Mouse (Mus musculus): ENCODE data around the gene Zfp786. TPM values are rescaled to one million over a fixed set of nuclear protein-coding genes. Genes with fewer than 3 reads are reported as not detected.
"Not testable (repeated sequence)": the region's sequence is repeated elsewhere in the genome, so short reads cannot be mapped to it uniquely, and the experiment has no call there.

The Zfp786 gene
- polyA plus RNA-seq, 1 experiment from 2014 or later, result 22.8 TPM

DNA sequence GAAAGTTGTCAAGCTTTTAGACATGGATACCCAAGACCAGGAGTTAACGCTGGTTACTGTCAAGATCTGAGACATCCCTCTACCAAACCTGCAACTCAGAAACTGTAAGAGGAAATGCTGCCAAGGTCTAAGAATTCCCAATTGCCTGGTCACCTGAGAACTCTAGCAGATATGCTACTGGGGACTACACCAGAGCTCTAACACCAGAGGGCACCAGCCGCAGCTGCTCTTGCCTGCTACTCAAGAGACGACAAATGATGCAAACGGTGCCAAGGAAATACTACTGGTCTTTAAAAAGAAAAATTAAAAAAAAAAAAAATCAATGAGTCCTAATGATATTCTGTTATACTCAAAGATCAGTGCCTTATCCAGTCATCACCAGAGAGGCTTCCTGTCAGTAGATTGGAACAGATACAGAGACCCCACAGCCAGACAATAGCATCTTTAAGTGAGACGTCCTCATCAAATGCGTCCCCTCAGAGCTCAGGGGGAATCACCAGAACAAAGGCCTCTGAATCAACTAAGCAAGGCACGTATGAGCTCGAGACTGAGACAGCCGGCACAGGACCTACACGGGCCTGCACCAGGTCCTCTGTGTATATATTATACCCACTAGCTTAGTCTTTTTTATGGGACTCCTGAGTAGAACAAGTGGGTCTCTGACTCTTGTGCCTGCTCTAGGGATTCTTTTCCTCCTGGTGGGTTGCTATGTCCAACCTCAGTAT lies 36.4 kb downstream of the Zfp786 start:
- Histone ChIP-seq H3K4me3 (no peak overlapping the region), H3K4me2 (no peak overlapping the region), H3K4me1 (peaks cover 3% of the 10 kb centered on the region; the same call in 1 of the 2 replicates), H3K27ac (peak overlapping the region; percentile 18; the same call in 1 of the 2 replicates), H3K36me3 (replicated peaks) (peaks cover 26% of the 10 kb centered on the region), H3K9me3 (no peaks in the 10 kb centered on the region), H3K27me3 (replicated peaks) (no peaks in the 10 kb centered on the region), H3K9ac (no peak overlapping the region)
- 30% methylated on average over 10 of the region's 10 CpGs for WGBS
- 0 out of 2 replicates have a peak, but pooled peaks have one; percentile 18 for ATAC-seq (replicated peaks)

DNA sequence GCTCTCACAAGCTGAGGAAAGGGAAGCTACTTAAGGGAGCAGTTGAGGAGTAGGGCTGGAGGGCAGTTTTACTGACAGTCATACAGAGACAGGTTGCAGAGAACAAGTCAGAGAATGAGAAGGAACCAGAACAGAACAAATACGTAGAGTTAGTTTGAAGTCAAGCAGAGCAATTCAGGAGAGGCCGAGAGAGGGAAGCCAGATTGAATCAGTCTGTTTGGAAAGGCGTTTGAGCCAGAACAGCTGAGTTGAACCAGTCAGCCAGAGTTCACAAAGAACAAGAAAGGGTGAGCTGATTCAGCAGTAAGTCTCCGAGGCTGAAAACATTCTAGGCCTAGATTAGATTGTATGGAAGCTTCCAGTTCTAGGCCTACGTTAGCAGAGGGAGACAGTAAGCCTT lies 37.4 kb downstream of the Zfp786 start:
- Histone ChIP-seq H3K27me3 (replicated peaks) (no peaks in the 10 kb centered on the region), H3K9ac (no peak overlapping the region), H3K4me1 (peaks cover 8% of the 10 kb centered on the region), H3K36me3 (replicated peaks) (peaks cover 26% of the 10 kb centered on the region), H3K4me3 (no peak overlapping the region), H3K4me2 (no peak overlapping the region), H3K27ac (no peak overlapping the region), H3K9me3 (no peaks in the 10 kb centered on the region)
- WGBS, result 78% methylated on average over 5 of the region's 5 CpGs
- ATAC-seq (replicated peaks), result no peak

DNA sequence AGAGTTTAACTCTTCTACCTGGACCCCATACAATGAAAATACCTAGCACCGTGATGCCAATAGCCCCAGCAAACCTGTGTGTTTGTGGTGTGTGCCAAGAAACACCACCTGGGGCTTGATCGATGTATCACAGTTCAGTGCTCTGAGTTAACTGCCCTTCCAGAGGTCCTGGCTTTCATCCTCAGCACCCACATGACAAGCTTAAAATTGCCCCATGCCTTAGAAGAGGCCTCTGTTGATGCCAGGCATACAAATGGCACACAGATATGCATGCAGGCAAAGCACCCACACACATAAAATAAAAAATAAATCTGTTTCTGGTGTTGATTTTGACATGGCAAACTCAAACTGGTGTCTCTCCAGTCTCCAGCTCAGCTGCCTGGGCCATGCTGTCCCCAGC lies 38.1 kb downstream of the Zfp786 start:
- no peaks in the 10 kb centered on the region for H3K27me3 ChIP-seq (replicated peaks)
- peaks cover 24% of the 10 kb centered on the region for H3K36me3 ChIP-seq (replicated peaks)
- no peak overlapping the region for H3K4me2 ChIP-seq
- WGBS, result 92% methylated on average over 2 of the region's 2 CpGs
- no peak overlapping the region for H3K27ac ChIP-seq
- ATAC-seq (replicated peaks), result no peak
- H3K9ac ChIP-seq, result no peak overlapping the region
- no peaks in the 10 kb centered on the region for H3K9me3 ChIP-seq
- H3K4me1 ChIP-seq, result peaks cover 8% of the 10 kb centered on the region
- no peak overlapping the region for H3K4me3 ChIP-seq

DNA sequence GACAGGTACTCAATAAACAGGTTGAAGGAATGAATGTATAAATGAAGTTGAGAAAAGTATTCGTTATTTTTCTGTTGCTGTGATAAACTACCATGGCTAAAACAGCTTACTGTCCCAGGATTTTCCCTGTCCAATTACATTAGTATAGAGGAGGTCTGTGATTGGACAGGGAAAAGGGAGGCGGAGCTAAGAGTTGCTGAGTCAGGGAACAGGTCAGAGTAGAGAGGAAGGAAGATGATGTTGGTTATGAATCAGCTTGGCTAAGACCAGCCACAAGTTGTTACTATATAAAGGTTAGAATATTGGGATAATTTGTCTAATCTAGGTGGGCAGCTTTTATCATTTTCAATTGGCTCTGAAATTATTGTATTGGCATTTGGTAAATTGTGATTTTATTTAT lies 39.9 kb downstream of the Zfp786 start:
- no peaks in the 10 kb centered on the region for H3K27me3 ChIP-seq (replicated peaks)
- peaks cover 8% of the 10 kb centered on the region for H3K4me1 ChIP-seq
- H3K4me3 ChIP-seq, result no peak overlapping the region
- ATAC-seq (replicated peaks), result no peak
- WGBS, result 60% methylated on average over 2 of the region's 2 CpGs
- peaks cover 9% of the 10 kb centered on the region for H3K36me3 ChIP-seq (replicated peaks)
- no peak overlapping the region for H3K4me2 ChIP-seq
- no peak overlapping the region for H3K9ac ChIP-seq
- H3K9me3 ChIP-seq, result no peaks in the 10 kb centered on the region
- no peak overlapping the region for H3K27ac ChIP-seq

DNA sequence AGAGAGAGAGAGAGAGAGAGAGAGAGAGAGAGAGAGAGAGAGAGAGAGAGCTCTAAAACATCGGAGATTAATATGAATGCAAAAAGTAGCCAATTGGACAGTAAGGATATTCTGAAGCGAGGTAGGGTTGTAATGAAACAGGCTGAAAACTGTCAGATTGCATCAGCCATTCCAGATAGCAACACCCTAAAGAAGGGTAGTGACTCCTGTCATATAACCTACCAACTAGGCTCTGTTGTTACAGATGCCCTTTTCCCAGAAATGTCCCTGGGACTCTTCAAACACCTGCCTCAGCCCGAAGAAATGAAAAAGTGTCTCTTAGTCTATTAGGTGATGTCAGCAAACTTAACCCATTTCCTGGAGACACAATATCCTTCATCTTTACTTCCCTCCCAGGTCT lies 41.8 kb downstream of the Zfp786 start:
- H3K27ac ChIP-seq, result peak overlapping the region; percentile 90
- peak; percentile 48 for ATAC-seq (replicated peaks)
- H3K4me3 ChIP-seq, result peak overlapping the region; percentile 46
- H3K4me2 ChIP-seq, result peak overlapping the region; percentile 52
- 30% methylated on average over 3 of the region's 3 CpGs for WGBS
- peaks cover 6% of the 10 kb centered on the region for H3K4me1 ChIP-seq
- H3K27me3 ChIP-seq (replicated peaks), result no peaks in the 10 kb centered on the region
- H3K9ac ChIP-seq, result peak overlapping the region; percentile 60
- no peaks in the 10 kb centered on the region for H3K36me3 ChIP-seq (replicated peaks)
- H3K9me3 ChIP-seq, result no peaks in the 10 kb centered on the region

DNA sequence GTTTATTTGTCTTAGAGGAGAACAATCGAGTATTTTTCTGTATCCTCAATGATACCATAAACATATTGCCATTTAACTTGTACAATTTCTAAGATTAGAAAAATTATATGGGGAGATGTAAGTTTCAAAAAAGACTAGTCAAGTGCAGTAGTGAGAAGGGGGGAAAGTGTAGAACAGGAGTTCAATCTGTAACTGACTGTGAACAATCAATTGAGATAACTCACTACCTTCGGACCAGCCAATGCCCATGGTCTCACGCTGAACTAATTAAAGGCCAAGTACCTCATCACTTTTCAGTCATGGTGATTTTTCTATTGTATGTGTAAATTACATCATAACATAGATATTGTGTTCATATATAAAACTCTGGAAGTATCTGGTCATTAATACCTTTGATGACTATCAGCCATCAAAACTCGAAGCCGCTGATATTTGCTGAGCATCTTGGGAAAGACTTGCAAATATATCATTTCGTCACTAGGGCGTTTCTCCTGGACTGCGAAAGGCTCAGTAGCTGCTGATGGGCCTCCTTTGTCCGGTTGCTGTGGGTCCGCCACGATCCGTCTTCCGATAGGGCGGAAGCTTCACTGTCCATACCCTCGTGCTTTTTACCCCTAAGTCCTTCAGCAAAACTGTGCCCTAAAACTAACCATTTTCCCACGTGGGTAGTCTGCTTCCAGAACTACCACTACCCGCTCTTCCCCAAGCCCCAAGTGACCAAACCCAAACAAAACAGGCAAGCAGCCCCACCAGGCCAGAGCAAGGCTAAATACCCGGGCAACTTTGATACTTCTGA lies 42.5 kb downstream of the Zfp786 start:
- 1% methylated on average over 18 of the region's 18 CpGs for WGBS

DNA sequence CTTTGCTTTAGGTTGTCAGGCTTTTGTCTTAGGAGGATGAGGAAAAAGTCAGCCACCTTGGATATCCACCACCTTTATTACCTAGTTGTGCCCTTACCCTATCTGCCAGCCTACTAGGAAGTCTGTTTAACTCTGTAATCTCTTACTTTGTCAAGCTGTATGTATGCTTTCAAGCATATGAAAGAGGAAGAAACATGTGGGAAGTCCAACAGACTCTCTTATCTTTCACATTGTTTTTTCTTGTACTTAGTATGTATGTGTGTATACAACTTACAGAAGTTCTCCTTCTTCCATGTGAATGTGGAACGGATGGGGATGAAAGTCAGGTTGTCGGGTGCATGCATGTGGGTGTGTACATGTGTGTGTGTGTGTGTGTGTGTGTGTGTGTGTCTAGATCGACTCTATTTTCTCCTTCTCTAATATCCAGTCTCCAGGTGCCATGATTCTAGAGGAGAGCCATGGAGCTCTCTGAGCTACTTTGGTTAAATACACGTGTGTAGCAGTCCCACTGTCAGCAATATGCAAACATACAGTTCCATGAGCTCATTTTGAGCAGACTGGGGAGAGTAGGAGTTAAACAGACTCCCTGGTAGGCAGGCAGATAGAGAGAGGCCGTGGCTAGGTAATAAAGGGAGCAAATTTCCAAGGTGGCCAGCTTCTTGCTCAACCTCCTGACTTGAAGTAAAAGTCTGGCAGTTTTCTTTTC lies 45.8 kb downstream of the Zfp786 start:
- 77% methylated on average over 5 of the region's 5 CpGs for WGBS
- Histone ChIP-seq H3K9me3 (no peaks in the 10 kb centered on the region), H3K27ac (no peak overlapping the region), H3K4me2 (no peak overlapping the region), H3K36me3 (replicated peaks) (no peaks in the 10 kb centered on the region), H3K9ac (no peak overlapping the region), H3K4me1 (peaks cover 14% of the 10 kb centered on the region), H3K27me3 (replicated peaks) (no peaks in the 10 kb centered on the region), H3K4me3 (no peak overlapping the region)
- ATAC-seq (replicated peaks), result no peak

More for the DNA sequence above, 42.5 kb downstream of the Zfp786 start:
- peak overlapping the region; percentile 46 for H3K4me3 ChIP-seq
- H3K36me3 ChIP-seq (replicated peaks), result no peaks in the 10 kb centered on the region
- H3K27me3 ChIP-seq (replicated peaks), result no peaks in the 10 kb centered on the region
- peaks cover 6% of the 10 kb centered on the region for H3K4me1 ChIP-seq
- H3K4me2 ChIP-seq, result peak overlapping the region; percentile 52
- peak; percentile 96 for ATAC-seq (replicated peaks)
- H3K27ac ChIP-seq, result peak overlapping the region; percentile 90
- H3K9ac ChIP-seq, result peak overlapping the region; percentile 60
- H3K9me3 ChIP-seq, result no peaks in the 10 kb centered on the region

DNA sequence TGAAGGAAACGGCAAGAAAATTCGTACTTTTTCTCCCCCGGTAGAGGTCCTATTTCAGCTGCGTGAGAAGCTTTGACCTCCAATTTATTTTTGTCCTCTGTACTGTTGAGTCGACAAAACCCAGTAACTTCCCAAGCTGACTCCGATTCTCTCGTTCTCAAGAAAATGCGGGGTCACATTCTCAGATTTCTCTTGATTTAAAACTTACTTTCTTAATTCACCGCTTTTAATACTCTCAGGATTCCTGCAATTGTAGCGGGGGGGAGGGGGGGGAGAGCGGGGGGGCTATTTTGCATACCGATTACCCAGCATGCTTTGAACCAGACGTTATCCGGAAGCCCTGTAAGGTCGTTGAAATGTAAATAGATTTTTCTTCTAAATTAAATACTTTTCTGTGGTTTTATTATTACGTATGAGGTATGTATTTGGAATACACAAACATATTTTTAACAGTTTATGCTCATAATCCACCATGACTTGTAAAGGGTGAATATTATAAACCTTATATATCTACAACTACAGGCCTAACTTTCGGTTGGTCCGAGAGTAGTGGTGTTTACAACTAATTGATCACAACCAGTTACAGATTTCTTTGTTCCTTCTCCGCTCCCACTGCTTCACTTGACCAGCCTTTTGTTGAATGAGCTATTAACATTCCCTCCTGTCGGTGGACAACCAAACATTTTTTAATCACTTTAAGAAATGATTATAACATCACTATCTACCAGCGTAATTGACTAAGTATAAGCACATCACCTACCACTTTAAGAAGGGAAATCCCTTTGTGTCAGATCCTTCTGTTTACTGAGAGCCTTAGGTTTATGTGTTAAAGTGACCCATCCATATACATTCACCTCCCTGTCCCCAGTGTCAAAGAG lies 49.3 kb downstream of the Zfp786 start:
- H3K4me1 ChIP-seq, result peaks cover 8% of the 10 kb centered on the region
- under 1% methylated on average over 21 of the region's 21 CpGs for WGBS
- no peaks in the 10 kb centered on the region for H3K27me3 ChIP-seq (replicated peaks)
- ATAC-seq (replicated peaks), result peak; percentile 74
- no peaks in the 10 kb centered on the region for H3K9me3 ChIP-seq
- H3K36me3 ChIP-seq (replicated peaks), result no peaks in the 10 kb centered on the region
- peak overlapping the region; percentile 48 for H3K9ac ChIP-seq
- peak overlapping the region; percentile 49 for H3K4me3 ChIP-seq
- H3K27ac ChIP-seq, result peak overlapping the region; percentile 84
- H3K4me2 ChIP-seq, result peak overlapping the region; percentile 52

DNA sequence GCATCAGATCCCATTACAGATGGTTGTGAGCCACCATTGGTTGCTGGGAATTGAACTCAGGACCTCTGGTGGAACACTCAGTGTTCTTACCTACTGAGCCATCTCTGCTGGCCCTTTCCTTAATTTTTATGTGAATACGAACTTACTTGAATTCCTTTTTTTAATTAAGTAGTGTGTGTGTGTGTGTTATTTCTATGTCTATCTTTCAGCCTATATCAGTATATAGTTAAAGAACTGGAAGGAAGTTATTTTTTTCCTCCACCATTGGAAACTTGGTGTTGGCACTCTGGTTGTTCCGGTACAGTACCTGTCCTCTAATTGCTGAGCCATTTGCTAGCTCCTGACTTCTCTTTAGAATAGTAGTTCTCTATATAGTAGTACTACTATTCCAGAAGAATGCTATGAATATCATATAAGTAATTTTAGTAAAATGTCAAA lies 50.1 kb downstream of the Zfp786 start:
- peaks cover 8% of the 10 kb centered on the region for H3K4me1 ChIP-seq
- H3K9ac ChIP-seq, result no peak overlapping the region
- 8% methylated on average over 2 of the region's 2 CpGs for WGBS
- H3K27ac ChIP-seq, result 0 out of 2 replicates have a peak overlapping the region, but pooled peaks have one; percentile 84
- peak overlapping the region; percentile 49 for H3K4me3 ChIP-seq
- H3K36me3 ChIP-seq (replicated peaks), result no peaks in the 10 kb centered on the region
- ATAC-seq (replicated peaks), result no peak
- H3K9me3 ChIP-seq, result no peaks in the 10 kb centered on the region
- no peaks in the 10 kb centered on the region for H3K27me3 ChIP-seq (replicated peaks)
- H3K4me2 ChIP-seq, result peak overlapping the region; percentile 52

DNA sequence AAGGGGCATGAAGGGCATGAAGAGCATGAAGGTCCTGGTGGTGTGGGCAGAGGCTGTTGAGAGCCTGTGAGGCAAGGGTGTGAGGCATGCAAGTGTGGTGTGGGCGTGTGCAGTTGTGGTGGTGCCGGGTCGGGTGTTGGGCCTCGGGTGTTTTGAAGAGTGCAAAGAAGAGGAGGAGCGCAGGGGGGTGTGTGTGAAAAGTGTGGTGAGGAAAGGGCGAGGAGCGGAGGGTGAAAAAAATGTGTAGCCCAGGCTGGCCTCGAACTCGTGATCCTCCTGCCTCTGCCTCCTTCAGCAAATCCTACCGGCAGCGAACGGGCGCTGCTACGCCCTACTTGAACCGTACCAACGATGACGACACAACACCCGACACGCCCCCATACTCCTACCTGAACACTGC lies 58.9 kb downstream of the Zfp786 start:
- WGBS, result 58% methylated on average over 9 of the region's 19 CpGs
- ATAC-seq (replicated peaks), result not testable (repeated sequence)

DNA sequence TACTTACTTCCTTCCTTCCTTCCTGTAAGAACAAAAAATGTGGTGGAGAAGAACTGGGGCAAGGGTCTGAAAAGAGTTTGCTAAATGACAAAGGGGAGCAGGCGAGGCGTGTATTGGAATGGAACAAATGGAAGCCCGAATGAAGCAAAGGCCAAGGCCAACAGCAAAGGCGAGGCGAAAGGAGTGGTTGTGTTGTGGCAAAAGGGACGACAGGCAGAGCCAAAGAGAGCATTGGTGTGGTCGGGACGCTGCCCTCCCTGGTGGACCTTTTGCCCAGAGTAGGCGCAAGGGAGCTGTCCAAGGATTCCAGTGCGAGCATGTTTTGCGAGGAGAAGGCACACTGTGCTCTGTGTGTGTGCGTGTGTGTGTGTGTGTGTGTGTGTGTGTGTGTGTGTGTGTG lies 59.6 kb downstream of the Zfp786 start:
- WGBS, result 83% methylated on average over 12 of the region's 12 CpGs
- H3K36me3 ChIP-seq (replicated peaks); H3K4me2 ChIP-seq; H3K9ac ChIP-seq; H3K4me3 ChIP-seq; ATAC-seq (replicated peaks); H3K27me3 ChIP-seq (replicated peaks); H3K27ac ChIP-seq; H3K4me1 ChIP-seq; H3K9me3 ChIP-seq: not testable (repeated sequence)

More for the DNA sequence above, 58.9 kb downstream of the Zfp786 start:
- not testable (repeated sequence) for H3K36me3 ChIP-seq (replicated peaks); H3K27ac ChIP-seq; H3K9me3 ChIP-seq; H3K9ac ChIP-seq; H3K4me1 ChIP-seq; H3K27me3 ChIP-seq (replicated peaks)
- H3K4me2 ChIP-seq, result peak overlapping the region; percentile 34
- peak overlapping the region; percentile 19; the same call in 1 of the 2 replicates for H3K4me3 ChIP-seq

Data from midbrain, embryonic 15.5 days (tissue).